ENCODE assay signal across 12 mouse cellular contexts in genomic region chr13:69538327-69538726, GRCm38 (mm10). TPM values are rescaled to one million over a fixed set of nuclear protein-coding genes. Genes with fewer than 3 reads are reported as not detected.
A peak's percentile ranks its signal among the peaks of the same experiment; 100 is the strongest.
DNase-seq lines count a peak whose midpoint lies in the region; ATAC-seq and TF ChIP-seq lines count a peak whose summit lies in the region.
"Had no signal": no experiment of that assay in that cellular context is flagged by ENCODE, and none has a peak within 500 bp of the region (broad histone marks: within the 10 kb centered on the region; RNA-seq: fewer than 3 reads in every experiment).

No protein-coding gene starts in this region.

- H3K27ac ChIP-seq in forebrain, embryonic 11.5 days (ENCODE audit: low read depth, low read length), result no peak overlapping the region
- H3K27ac ChIP-seq in forebrain, embryonic 12.5 days, result no peak overlapping the region
- H3K27ac ChIP-seq in embryonic facial prominence, embryonic 13.5 days, result no peak overlapping the region
- H3K27ac ChIP-seq: embryonic facial prominence, embryonic 15.5 days; layer of hippocampus, adult 2 months had no signal

- peak; percentile 54 for DNase-seq in forebrain, embryonic 11.5 days (ENCODE audit: low spot score)
- peak; percentile 56 to 59 for DNase-seq in lung, adult 18-20 months
- DNase-seq in lung, adult 2 months, result no peak
- DNase-seq in lung, postnatal 14 days, result peak; percentile 43
- no peak for DNase-seq in retina, embryonic 14.5 days (ENCODE audit: low spot score)
- DNase-seq in left cerebral cortex, adult 9 months (ENCODE audit: low spot score in 2 of 2), result no peak
- DNase-seq: right cerebral cortex, postnatal 25 days; thymus, postnatal 14 days had no signal

- ATAC-seq in forebrain, embryonic 11.5 days (replicated peaks; ENCODE audit: low FRiP score), result no peak
- no peak for ATAC-seq in forebrain, embryonic 12.5 days (ENCODE audit: low FRiP score)
- no peak for ATAC-seq in embryonic facial prominence, embryonic 13.5 days (ENCODE audit: insufficient number of reproducible peaks, insufficient read depth, low FRiP score, low TSS enrichment, low read depth)

- WGBS in forebrain, embryonic 11.5 days, result 22% methylated on average over 4 of the region's 4 CpGs
- 26% methylated on average over 4 of the region's 4 CpGs for WGBS in forebrain, embryonic 12.5 days
- 29% methylated on average over 4 of the region's 4 CpGs for WGBS in lung, adult 2 months
- 14% methylated on average over 4 of the region's 4 CpGs for WGBS in embryonic facial prominence, embryonic 13.5 days

- no peak overlapping the region for H3K4me3 ChIP-seq in forebrain, embryonic 11.5 days (ENCODE audit: low read depth, low read length)
- no peak overlapping the region for H3K4me3 ChIP-seq in forebrain, embryonic 12.5 days (replicated peaks)
- no peak overlapping the region for H3K4me3 ChIP-seq in lung, adult 2 months (replicated peaks; ENCODE audit: extremely low read depth, low read depth, low read length)
- no peak overlapping the region for H3K4me3 ChIP-seq in embryonic facial prominence, embryonic 13.5 days
- H3K4me3 ChIP-seq: embryonic facial prominence, embryonic 15.5 days; layer of hippocampus, adult 2 months had no signal

- H3K4me2 ChIP-seq in forebrain, embryonic 11.5 days (ENCODE audit: low read depth, low read length, severe bottlenecking), result no peak overlapping the region
- H3K4me2 ChIP-seq in forebrain, embryonic 12.5 days, result no peak overlapping the region
- peak overlapping the region; percentile 9; the same call in 1 of the 2 replicates for H3K4me2 ChIP-seq in embryonic facial prominence, embryonic 13.5 days
- H3K4me2 ChIP-seq: embryonic facial prominence, embryonic 15.5 days had no signal

- no peaks in the 10 kb centered on the region for H3K36me3 ChIP-seq in forebrain, embryonic 11.5 days (ENCODE audit: control insufficient read depth, insufficient read depth, low read length)
- H3K36me3 ChIP-seq in forebrain, embryonic 12.5 days (replicated peaks), result no peaks in the 10 kb centered on the region
- no peaks in the 10 kb centered on the region for H3K36me3 ChIP-seq in embryonic facial prominence, embryonic 13.5 days
- H3K36me3 ChIP-seq: embryonic facial prominence, embryonic 15.5 days had no signal

- no peaks in the 10 kb centered on the region for H3K27me3 ChIP-seq in forebrain, embryonic 11.5 days (ENCODE audit: control insufficient read depth, insufficient read depth, low read length)
- peaks cover 7% of the 10 kb centered on the region; the same call in 1 of the 2 replicates for H3K27me3 ChIP-seq in forebrain, embryonic 12.5 days
- 0 out of 2 replicates have a peak, but pooled peaks cover 2% of the 10 kb centered on the region for H3K27me3 ChIP-seq in embryonic facial prominence, embryonic 13.5 days
- H3K27me3 ChIP-seq: embryonic facial prominence, embryonic 15.5 days had no signal

- H3K9ac ChIP-seq in forebrain, embryonic 11.5 days (ENCODE audit: low read length), result no peak overlapping the region
- H3K9ac ChIP-seq in forebrain, embryonic 12.5 days, result no peak overlapping the region
- no peak overlapping the region for H3K9ac ChIP-seq in embryonic facial prominence, embryonic 13.5 days
- H3K9ac ChIP-seq: embryonic facial prominence, embryonic 15.5 days had no signal

- H3K4me1 ChIP-seq in forebrain, embryonic 11.5 days (replicated peaks; ENCODE audit: control insufficient read depth, insufficient read depth, low read length), result no peaks in the 10 kb centered on the region; the same call in 1 of the 2 replicates
- H3K4me1 ChIP-seq in forebrain, embryonic 12.5 days, result peaks cover 32% of the 10 kb centered on the region
- peaks cover 3% of the 10 kb centered on the region for H3K4me1 ChIP-seq in lung, adult 2 months (ENCODE audit: control insufficient read depth, insufficient read depth, low read length)
- H3K4me1 ChIP-seq in embryonic facial prominence, embryonic 13.5 days, result peaks cover 34% of the 10 kb centered on the region

- no peak for TF ChIP-seq CTCF in lung, adult 2 months (IDR thresholded peaks at IDR 0.05; ENCODE audit: insufficient read depth, low read length)

- no peaks in the 10 kb centered on the region for H3K9me3 ChIP-seq in forebrain, embryonic 11.5 days (ENCODE audit: control insufficient read depth, low read length)
- H3K9me3 ChIP-seq in forebrain, embryonic 12.5 days, result no peaks in the 10 kb centered on the region
- no peaks in the 10 kb centered on the region for H3K9me3 ChIP-seq in embryonic facial prominence, embryonic 13.5 days
- H3K9me3 ChIP-seq: embryonic facial prominence, embryonic 15.5 days had no signal

- no peak for TF ChIP-seq POLR2A in lung, adult 2 months (IDR thresholded peaks at IDR 0.05; ENCODE audit: borderline replicate concordance, extremely low read depth, low read depth, low read length)

RNA-seq across cellular contexts. Expression of gene Tent4a, which starts 3.9 kb away (rescaled TPM):
- polyA plus RNA-seq in forebrain, embryonic 11.5 days (2014; fragmentation: Nextera tagmentation; extraction: Ambion mirVana), result 8.7 and 9.6 TPM in 2 replicates
- polyA plus RNA-seq in forebrain, embryonic 12.5 days (2016; fragmentation: Nextera tagmentation; extraction: Ambion mirVana), result 7.1 and 7.4 TPM in 2 replicates
- polyA plus RNA-seq in lung, adult 2 months (2012; rRNA removed), result 12.0 and 12.5 TPM in 2 replicates
- polyA plus RNA-seq in embryonic facial prominence, embryonic 13.5 days (2015; fragmentation: Nextera tagmentation; extraction: Ambion mirVana), result 6.4 and 7.2 TPM in 2 replicates

RNA-seq across cellular contexts. Expression of gene Nsun2, which starts 4.8 kb away (rescaled TPM):
- polyA plus RNA-seq in forebrain, embryonic 11.5 days (2014; fragmentation: Nextera tagmentation; extraction: Ambion mirVana), result 133 and 135 TPM in 2 replicates
- 107 and 110 TPM in 2 replicates for polyA plus RNA-seq in forebrain, embryonic 12.5 days (2016; fragmentation: Nextera tagmentation; extraction: Ambion mirVana)
- 19.3 and 28.7 TPM in 2 replicates for polyA plus RNA-seq in lung, adult 2 months (2012; rRNA removed)
- 119 and 121 TPM in 2 replicates for polyA plus RNA-seq in embryonic facial prominence, embryonic 13.5 days (2015; fragmentation: Nextera tagmentation; extraction: Ambion mirVana)

Comparison
In these comparisons a context has a peak if more than half of its experiments do, and no peak if none do; other contexts are left out.
1. DNase-seq: peak in forebrain, embryonic 11.5 days (single experiment), lung, adult 18-20 months (2 of 2) and lung, postnatal 14 days (single experiment); none in lung, adult 2 months (single experiment), retina, embryonic 14.5 days (single experiment) and left cerebral cortex, adult 9 months (0 of 2).